Mouse (Mus musculus): Measurements from ENCODE around the gene St8sia1. TPM values are rescaled to one million over a fixed set of nuclear protein-coding genes. Genes with fewer than 3 reads are reported as not detected.

The St8sia1 gene
- polyA plus RNA-seq, 1 experiment: 0.26 TPM

DNA sequence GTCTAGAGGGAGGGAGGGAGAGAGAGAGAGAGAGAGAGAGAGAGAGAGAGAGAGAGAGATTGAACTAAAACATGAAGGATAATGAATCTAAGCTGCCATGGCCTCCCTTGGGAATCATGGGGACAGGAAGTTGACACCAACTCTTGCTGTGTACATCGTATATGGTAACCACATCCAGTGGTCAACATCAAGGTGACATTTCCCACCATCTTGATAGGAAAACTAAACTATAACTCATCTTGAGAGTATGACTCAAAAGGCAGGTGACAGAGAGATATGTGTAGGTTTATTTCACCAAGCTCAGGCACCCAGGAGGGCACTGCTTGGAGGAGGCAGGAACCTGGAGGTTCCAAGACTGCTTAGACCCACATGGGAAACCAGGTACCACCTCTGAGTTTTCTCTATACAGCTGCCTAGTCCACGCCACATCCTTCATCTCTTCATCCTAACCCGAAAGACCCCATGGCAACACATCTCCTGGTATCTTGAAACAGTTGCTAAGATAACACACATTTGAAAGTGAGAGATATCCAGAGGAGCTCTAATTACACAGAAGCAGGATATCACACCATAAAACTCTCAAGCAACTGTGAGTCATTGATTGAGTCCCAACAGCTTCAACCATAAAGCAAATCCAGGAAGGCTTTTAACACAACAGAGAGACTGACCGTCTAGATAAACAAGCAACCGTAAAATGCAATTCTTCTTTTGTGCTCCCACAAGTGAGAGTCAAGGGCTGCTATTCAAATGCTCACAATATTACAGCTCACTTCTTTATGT, 141.1 kb downstream of the St8sia1 start:
- DNase-seq: no peak
- 63% methylated on average over 5 of the region's 5 CpGs for WGBS
- TF ChIP-seq CTCF (IDR thresholded peaks at IDR 0.05; ENCODE audit: insufficient read depth, low read length) (no peak), POLR2A (IDR thresholded peaks at IDR 0.05; ENCODE audit: borderline replicate concordance, extremely low read depth, low read depth, low read length) (no peak)
- Histone ChIP-seq H3K4me3 (replicated peaks; ENCODE audit: extremely low read depth, low read depth, low read length) (no peak overlapping the region), H3K4me1 (ENCODE audit: control insufficient read depth, insufficient read depth, low read length) (no peaks in the 10 kb centered on the region)

DNA sequence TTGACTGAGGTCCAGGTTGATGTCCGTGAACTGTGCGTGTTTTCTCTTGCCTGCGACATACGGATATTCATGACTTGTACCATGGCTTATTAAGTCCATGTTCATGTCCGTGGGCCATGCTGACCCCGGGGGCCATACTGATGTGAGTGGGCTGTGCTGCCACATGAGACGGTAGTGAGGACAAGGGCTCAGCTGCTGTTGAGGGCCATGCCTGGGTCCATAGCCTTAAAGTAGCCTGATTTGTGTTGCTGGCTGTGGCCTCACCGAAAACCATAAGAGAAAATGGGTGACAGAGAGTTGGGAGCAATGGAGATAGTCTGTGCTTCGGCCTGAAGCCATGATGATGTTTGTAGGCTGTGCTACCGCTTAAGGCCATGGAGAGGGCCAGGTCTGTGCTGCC, 145.9 kb downstream of the St8sia1 start:
- no peak overlapping the region for H3K4me3 ChIP-seq (replicated peaks; ENCODE audit: extremely low read depth, low read depth, low read length)
- DNase-seq: no peak
- H3K4me1 ChIP-seq (ENCODE audit: control insufficient read depth, insufficient read depth, low read length): no peaks in the 10 kb centered on the region
- TF ChIP-seq CTCF (IDR thresholded peaks at IDR 0.05; ENCODE audit: insufficient read depth, low read length) (no peak), POLR2A (IDR thresholded peaks at IDR 0.05; ENCODE audit: borderline replicate concordance, extremely low read depth, low read depth, low read length) (no peak)
- WGBS: 96% methylated on average over 10 of the region's 10 CpGs

DNA sequence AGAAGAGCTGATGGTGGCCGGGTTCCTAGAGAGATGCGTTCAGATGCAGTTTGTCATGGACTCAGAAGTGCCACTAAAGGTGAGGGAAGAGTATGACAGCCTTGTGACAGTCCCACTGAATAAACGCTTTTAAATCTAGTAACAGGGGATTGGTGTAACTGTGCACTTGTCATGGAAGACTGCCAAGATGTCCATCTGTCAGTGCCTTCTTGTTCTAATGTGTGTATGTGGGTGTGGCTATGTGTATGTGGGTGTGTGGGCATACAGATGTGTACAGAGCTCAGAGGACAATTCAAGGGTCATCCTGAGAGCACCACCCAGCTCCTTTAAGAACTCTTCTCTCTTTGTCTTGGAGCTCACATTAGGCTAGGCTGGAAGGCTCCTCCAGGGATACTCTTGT, 148.7 kb downstream of the St8sia1 start:
- Histone ChIP-seq H3K4me1 (ENCODE audit: control insufficient read depth, insufficient read depth, low read length) (no peaks in the 10 kb centered on the region), H3K4me3 (replicated peaks; ENCODE audit: extremely low read depth, low read depth, low read length) (no peak overlapping the region)
- DNase-seq: no peak
- WGBS: 66% methylated on average over 3 of the region's 3 CpGs
- TF ChIP-seq POLR2A (IDR thresholded peaks at IDR 0.05; ENCODE audit: borderline replicate concordance, extremely low read depth, low read depth, low read length): no peak
- TF ChIP-seq CTCF (IDR thresholded peaks at IDR 0.05; ENCODE audit: insufficient read depth, low read length): no peak

DNA sequence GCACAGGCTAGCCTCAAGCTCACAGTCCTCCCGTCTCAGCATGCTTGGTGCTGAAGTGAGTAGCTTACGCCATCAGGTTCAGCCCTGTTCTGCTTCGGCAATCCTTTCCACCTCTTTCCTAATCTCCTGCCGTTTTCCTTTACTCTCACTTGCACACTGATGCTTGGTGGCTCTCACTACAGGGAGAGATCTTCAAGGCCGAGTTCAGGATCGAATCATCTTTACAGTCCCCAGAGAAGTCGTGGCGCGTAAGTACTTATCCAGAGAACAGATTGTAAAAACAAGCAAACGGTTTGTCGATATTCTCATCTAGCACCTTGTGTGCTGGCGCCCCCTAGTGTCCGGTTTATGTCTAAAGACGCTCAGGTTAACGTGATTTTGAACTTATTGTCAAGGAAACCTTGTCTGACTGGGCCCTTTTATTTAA, 149.7 kb downstream of the St8sia1 start:
- TF ChIP-seq POLR2A (IDR thresholded peaks at IDR 0.05; ENCODE audit: borderline replicate concordance, extremely low read depth, low read depth, low read length): no peak
- TF ChIP-seq CTCF (IDR thresholded peaks at IDR 0.05; ENCODE audit: insufficient read depth, low read length): peak; percentile 50; the same call in 1 of the 2 replicates
- 4% methylated on average over 15 of the region's 15 CpGs for WGBS
- peak; percentile 75 for DNase-seq
- Histone ChIP-seq H3K4me3 (replicated peaks; ENCODE audit: extremely low read depth, low read depth, low read length) (peak overlapping the region; percentile 49), H3K4me1 (ENCODE audit: control insufficient read depth, insufficient read depth, low read length) (no peaks in the 10 kb centered on the region)

DNA sequence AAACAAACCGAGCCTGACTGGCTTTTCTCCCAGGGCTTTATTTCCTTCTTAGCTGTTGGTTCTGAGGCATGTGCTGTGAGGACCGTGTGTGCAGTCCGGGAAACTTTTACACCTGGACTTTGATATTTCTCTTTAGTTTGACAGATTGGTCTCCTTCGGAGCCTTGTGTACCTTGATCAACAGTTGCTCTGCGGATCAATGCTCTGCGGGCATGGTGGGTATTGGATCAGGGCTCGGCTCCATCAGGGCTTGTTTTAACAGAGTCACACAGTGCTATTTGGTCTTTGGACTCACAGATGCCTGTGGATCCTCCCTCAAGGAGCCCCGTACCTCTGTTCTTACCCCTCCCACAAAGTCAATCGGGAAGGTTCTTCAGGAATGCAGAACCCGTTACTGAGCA, 150.2 kb downstream of the St8sia1 start:
- WGBS: 59% methylated on average over 10 of the region's 10 CpGs
- Histone ChIP-seq H3K4me3 (replicated peaks; ENCODE audit: extremely low read depth, low read depth, low read length) (no peak overlapping the region), H3K4me1 (ENCODE audit: control insufficient read depth, insufficient read depth, low read length) (no peaks in the 10 kb centered on the region)
- no peak for DNase-seq
- TF ChIP-seq CTCF (IDR thresholded peaks at IDR 0.05; ENCODE audit: insufficient read depth, low read length): no peak

DNA sequence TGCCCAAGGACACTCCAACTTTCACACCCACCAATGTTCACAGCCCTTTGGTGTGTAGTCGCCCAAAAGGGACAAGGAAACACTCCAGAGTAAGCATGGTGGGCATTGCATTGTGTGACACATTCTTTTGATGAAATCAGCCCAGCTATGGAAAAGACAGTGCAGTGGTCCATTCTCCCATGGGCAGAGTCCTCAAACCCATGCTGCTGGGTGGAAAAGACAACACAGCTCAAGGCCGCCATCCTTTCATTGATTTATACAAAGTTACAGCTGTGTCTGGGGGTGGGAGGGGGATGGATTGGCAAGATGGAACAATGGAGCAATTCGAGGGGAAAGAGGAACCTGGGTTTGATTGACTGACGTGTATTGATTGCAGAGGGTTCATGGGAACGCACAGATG, 151.3 kb downstream of the St8sia1 start:
- TF ChIP-seq POLR2A (IDR thresholded peaks at IDR 0.05; ENCODE audit: borderline replicate concordance, extremely low read depth, low read depth, low read length) (no peak), CTCF (IDR thresholded peaks at IDR 0.05; ENCODE audit: insufficient read depth, low read length) (no peak)
- Histone ChIP-seq H3K4me1 (ENCODE audit: control insufficient read depth, insufficient read depth, low read length) (no peaks in the 10 kb centered on the region), H3K4me3 (replicated peaks; ENCODE audit: extremely low read depth, low read depth, low read length) (no peak overlapping the region)
- DNase-seq: no peak
- 69% methylated on average over 5 of the region's 5 CpGs for WGBS

DNA sequence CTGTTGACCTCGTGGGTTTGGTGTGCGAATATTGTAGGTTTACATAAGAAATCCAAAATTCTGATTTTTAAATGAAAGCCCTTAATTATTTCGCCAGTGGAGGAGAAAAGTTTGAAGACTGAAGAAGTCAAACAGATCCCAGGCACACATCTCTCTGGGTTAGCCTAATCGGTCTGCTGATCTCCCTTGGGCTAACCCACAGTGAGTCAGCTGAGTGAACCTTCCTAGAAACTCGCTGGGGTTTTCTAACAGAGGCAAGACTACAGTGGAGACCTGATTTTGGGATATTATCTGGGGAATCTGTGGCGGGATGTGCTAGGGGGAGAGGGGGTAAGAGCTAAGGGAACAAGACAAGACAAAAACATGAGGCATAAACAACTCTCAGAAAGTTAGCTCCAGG, 154.0 kb downstream of the St8sia1 start:
- DNase-seq: no peak
- TF ChIP-seq CTCF (IDR thresholded peaks at IDR 0.05; ENCODE audit: insufficient read depth, low read length): no peak
- TF ChIP-seq POLR2A (IDR thresholded peaks at IDR 0.05; ENCODE audit: borderline replicate concordance, extremely low read depth, low read depth, low read length): no peak
- H3K4me3 ChIP-seq (replicated peaks; ENCODE audit: extremely low read depth, low read depth, low read length): no peak overlapping the region
- 61% methylated on average over 6 of the region's 6 CpGs for WGBS
- no peaks in the 10 kb centered on the region for H3K4me1 ChIP-seq (ENCODE audit: control insufficient read depth, insufficient read depth, low read length)

DNA sequence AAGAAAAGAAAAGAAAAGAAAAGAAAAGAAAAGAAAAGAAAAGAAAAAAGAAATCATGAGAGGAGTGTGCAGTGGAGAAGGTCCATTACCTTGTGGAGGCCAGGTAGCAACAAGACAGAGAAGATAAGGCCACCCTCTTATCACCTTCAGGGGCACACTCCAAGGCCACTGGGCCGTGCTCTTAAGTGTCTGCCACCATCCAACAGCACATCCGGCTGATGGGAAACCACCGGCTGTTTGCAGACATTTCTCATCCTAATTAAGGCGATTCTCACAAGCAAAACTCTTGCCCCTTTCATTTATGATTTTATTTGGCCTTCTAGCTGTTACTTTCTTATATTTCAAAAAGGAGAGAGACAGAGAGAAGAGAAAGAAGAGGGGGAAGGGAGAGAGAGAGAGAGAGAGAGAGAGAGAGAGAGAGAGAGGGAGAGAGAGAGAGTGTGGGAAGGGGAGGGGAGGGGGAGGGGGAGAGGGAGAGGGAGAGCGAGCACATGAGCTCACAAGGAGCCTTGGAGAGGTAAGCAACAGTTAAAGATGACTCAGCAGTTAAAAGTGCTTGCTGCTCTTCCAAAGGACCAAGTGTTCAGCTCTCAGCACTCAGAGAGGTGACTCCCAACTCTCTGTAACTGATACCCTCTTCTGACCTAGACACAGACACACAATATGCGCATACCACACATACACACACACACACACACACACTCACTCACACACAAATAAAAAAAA, 154.7 kb downstream of the St8sia1 start:
- Histone ChIP-seq H3K4me3 (replicated peaks; ENCODE audit: extremely low read depth, low read depth, low read length) (no peak overlapping the region), H3K4me1 (ENCODE audit: control insufficient read depth, insufficient read depth, low read length) (no peaks in the 10 kb centered on the region)
- DNase-seq: no peak
- WGBS: 24% methylated on average over 6 of the region's 6 CpGs
- no peak for TF ChIP-seq CTCF (IDR thresholded peaks at IDR 0.05; ENCODE audit: insufficient read depth, low read length)
- TF ChIP-seq POLR2A (IDR thresholded peaks at IDR 0.05; ENCODE audit: borderline replicate concordance, extremely low read depth, low read depth, low read length): no peak

DNA sequence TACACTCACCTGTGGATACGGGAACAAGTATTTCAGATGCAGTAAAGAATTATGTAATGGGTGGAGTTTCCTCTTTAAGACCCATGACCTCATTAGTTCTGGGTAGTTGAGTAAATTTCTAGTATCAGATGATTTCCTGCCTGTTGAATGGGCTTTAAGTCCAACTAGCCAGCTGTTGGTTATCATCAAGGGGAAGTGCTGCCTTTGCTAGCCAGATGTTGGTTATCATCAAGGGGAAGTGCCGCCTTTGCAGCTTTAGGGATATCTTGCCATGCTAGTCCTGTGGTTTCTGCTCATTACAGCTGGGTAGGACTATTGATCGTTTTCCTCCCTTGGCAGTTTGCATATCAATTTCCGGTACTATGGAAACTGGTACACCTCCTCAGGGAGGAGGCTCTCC, 157.9 kb downstream of the St8sia1 start:
- 72% methylated on average over 4 of the region's 4 CpGs for WGBS
- Histone ChIP-seq H3K4me3 (replicated peaks; ENCODE audit: extremely low read depth, low read depth, low read length) (no peak overlapping the region), H3K4me1 (ENCODE audit: control insufficient read depth, insufficient read depth, low read length) (no peaks in the 10 kb centered on the region)
- DNase-seq: no peak
- TF ChIP-seq POLR2A (IDR thresholded peaks at IDR 0.05; ENCODE audit: borderline replicate concordance, extremely low read depth, low read depth, low read length) (no peak), CTCF (IDR thresholded peaks at IDR 0.05; ENCODE audit: insufficient read depth, low read length) (no peak)

DNA sequence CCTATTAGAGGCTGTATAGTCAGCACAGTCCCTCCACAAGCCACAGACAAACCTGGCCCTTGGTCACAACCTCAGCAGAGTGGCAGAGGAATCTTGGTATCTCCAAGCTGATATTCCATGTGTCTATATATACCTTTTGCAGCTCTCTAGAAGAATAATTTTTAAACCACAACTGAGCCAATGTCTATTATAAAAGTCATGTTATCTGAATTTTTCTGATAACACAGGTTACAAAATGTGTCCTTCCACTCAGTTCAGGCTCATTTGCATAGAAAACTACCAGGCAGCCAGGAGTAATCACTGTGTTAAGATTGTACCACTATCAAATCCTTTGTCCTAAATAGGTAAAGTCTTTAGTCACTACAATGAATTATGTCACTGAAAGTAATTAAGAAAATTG, 159.8 kb downstream of the St8sia1 start, which contains the start of gene Sult6b2:
Sult6b2 (minus strand) TSS at position 101 of the 400 bp plus-strand sequence.
- TF ChIP-seq CTCF (IDR thresholded peaks at IDR 0.05; ENCODE audit: insufficient read depth, low read length) (no peak), POLR2A (IDR thresholded peaks at IDR 0.05; ENCODE audit: borderline replicate concordance, extremely low read depth, low read depth, low read length) (no peak)
- no peak within 1 kb of the TSS for H3K4me3 ChIP-seq (replicated peaks; ENCODE audit: extremely low read depth, low read depth, low read length)
- no peak for DNase-seq
- H3K4me1 ChIP-seq (ENCODE audit: control insufficient read depth, insufficient read depth, low read length): no peaks in the 10 kb centered on the region

All from lung, adult 2 months (tissue).